Mouse (Mus musculus) heart, embryonic 15.5 days (tissue): ENCODE measurements around the gene Llcfc1. TPM values are rescaled to one million over a fixed set of nuclear protein-coding genes. Genes with fewer than 3 reads are reported as not detected.

ENCODE experiments used
- ATAC-seq: fragments of 200-750 bp; cut with Nextera tagmentation; replicated peaks from 2 replicates; pipeline ENCODE4 v1.8.0; 2017; ENCODE audit warnings: low read depth, moderate TSS enrichment; ENCODE audit not compliant: insufficient number of reproducible peaks, insufficient read depth, low FRiP score
- H3K27ac ChIP-seq: fragments of 300-500 bp; sonication (generic); 2 replicates; pipeline ENCODE4 v1.5.1; 2015; ENCODE audit warnings: mild to moderate bottlenecking, inconsistent platforms
- H3K27me3 ChIP-seq: fragments of 300-500 bp; sonication (generic); 2 replicates; pipeline ENCODE4 v1.6.1; 2015; ENCODE audit warnings: inconsistent platforms
- H3K36me3 ChIP-seq: fragments of 300-500 bp; sonication (generic); 2 replicates; pipeline ENCODE4 v1.6.1; 2015; ENCODE audit warnings: mild to moderate bottlenecking, inconsistent platforms
- H3K4me1 ChIP-seq: fragments of 300-500 bp; sonication (generic); replicated peaks from 2 replicates; pipeline ENCODE4 v1.6.1; 2015; ENCODE audit warnings: inconsistent platforms
- H3K4me2 ChIP-seq: fragments of 300-500 bp; sonication (generic); 2 replicates; pipeline ENCODE4 v1.6.1; 2015; ENCODE audit warnings: inconsistent platforms, mild to moderate bottlenecking, moderate library complexity
- H3K4me3 ChIP-seq: fragments of 300-500 bp; sonication (generic); 2 replicates; pipeline ENCODE4 v1.5.1; 2015; ENCODE audit warnings: mild to moderate bottlenecking, inconsistent platforms
- H3K9ac ChIP-seq: fragments of 300-500 bp; sonication (generic); 2 replicates; pipeline ENCODE4 v1.6.1; 2015; ENCODE audit warnings: mild to moderate bottlenecking, inconsistent platforms
- H3K9me3 ChIP-seq: fragments of 300-500 bp; sonication (generic); replicated peaks from 2 replicates; pipeline ENCODE4 v1.6.1; 2016; ENCODE audit warnings: inconsistent platforms
- WGBS: fragments of 180-500 bp; shearing (Covaris S2); methylation state at CpG from one replicate; pipeline ENCODE4 v1.1.7; 2015; ENCODE audit warnings: mixed read lengths; 5-methylcytosine and 5-hydroxymethylcytosine counted together
- polyA plus RNA-seq: library from polyadenylated mRNA; unstranded; fragments of >200 nt; fragmentation: Nextera tagmentation; extraction: Ambion mirVana; gene quantifications from 2 replicates; pipeline ENCODE4 v1.2.1, GENCODE M21; 2015

The Llcfc1 gene
- polyA plus RNA-seq, 1 experiment from 2014 or later, result not detected

- Histone ChIP-seq H3K9me3 (no peaks in the 10 kb centered on the region), H3K4me1 (no peaks in the 10 kb centered on the region), H3K4me2 (no peak within 1 kb of the TSS), H3K9ac (no peak within 1 kb of the TSS), H3K36me3 (no peaks in the 10 kb centered on the region), H3K27ac (no peak within 1 kb of the TSS), H3K27me3 (no peaks in the 10 kb centered on the region), H3K4me3 (no peak within 1 kb of the TSS)
- no peak for ATAC-seq
- WGBS, result 15% methylated on average over 1 of the region's 1 CpGs
Observed at GRCm38 (mm10) chr6:41704123-41704522, 19.9 kb downstream of the Llcfc1 start, which contains the start of gene Kel. Gene Kel, minus strand, starts transcription at chr6:41704339.

DNA sequence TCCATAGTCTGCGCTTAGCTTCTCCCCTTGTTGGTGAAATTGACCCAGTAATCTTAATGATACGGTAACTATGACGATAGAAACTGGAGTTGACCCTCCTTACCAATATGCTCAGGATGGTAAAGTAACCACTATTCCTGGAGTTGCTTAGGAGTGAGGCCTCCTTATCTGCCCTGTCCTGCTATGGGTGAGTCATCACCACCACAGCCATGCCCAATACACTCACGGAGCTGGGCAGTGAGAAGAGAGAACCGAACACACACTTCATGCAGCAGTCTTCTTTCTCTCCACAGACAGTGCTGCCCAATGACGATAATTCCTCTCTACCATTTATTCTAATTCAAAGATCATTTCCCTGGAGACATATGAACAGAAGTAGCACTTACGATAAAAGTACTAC lies 22.0 kb downstream of the Llcfc1 start:
- no peak overlapping the region for H3K4me3 ChIP-seq
- H3K4me2 ChIP-seq, result no peak overlapping the region
- 79% methylated on average over 7 of the region's 7 CpGs for WGBS
- no peaks in the 10 kb centered on the region for H3K36me3 ChIP-seq
- no peaks in the 10 kb centered on the region for H3K9me3 ChIP-seq
- no peak overlapping the region for H3K27ac ChIP-seq
- no peaks in the 10 kb centered on the region for H3K4me1 ChIP-seq
- no peak overlapping the region for H3K9ac ChIP-seq
- ATAC-seq, result no peak
- H3K27me3 ChIP-seq, result no peaks in the 10 kb centered on the region

DNA sequence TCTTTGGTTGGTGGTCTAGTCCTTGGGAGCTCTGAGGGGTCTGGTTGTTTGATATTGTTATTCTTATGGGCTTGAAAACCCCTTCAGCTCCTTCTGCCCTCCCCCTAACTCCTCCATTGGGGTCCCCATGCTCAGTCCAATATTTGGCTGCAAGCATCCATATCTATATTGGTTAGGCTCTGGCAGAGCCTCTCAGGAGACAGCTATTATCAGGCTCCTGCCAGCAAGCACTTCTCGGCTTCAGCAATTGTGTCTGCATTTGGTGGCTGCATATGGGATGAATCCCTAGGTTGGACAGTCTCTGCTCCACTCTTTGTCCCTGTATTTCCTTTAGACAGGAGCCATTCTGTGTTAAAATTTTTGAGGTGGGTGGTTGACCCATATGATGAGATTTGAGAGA lies 26.1 kb downstream of the Llcfc1 start:
- no peaks in the 10 kb centered on the region for H3K4me1 ChIP-seq
- H3K4me2 ChIP-seq, result no peak overlapping the region
- no peak overlapping the region for H3K4me3 ChIP-seq
- no peak overlapping the region for H3K9ac ChIP-seq
- no peak for ATAC-seq
- no peaks in the 10 kb centered on the region for H3K9me3 ChIP-seq
- WGBS, result 48% methylated on average over 1 of the region's 1 CpGs
- no peaks in the 10 kb centered on the region for H3K36me3 ChIP-seq
- H3K27me3 ChIP-seq, result no peaks in the 10 kb centered on the region
- H3K27ac ChIP-seq, result no peak overlapping the region

DNA sequence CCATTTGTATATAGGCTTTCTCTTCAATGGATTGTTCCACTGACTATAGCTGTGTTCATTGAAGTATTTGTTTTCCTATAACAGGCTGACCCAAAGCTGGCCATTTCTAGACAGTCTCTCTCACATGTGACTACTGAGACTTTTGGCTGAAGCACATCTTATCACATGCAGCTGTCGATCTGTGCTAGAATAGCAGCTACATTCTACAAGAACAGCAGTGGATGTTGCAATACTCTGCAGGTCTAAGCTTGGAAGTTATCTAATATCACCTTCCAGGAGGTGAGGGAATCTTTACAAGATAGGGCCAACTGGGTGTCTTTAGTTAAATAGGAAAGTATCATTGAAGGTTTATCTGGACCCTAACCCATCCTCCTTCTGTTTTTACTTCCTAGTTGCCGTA lies 37.2 kb downstream of the Llcfc1 start:
- H3K4me2 ChIP-seq, result no peak overlapping the region
- H3K9ac ChIP-seq, result no peak overlapping the region
- H3K36me3 ChIP-seq, result no peaks in the 10 kb centered on the region
- no peaks in the 10 kb centered on the region for H3K9me3 ChIP-seq
- H3K4me1 ChIP-seq, result no peaks in the 10 kb centered on the region
- no peaks in the 10 kb centered on the region for H3K27me3 ChIP-seq
- H3K27ac ChIP-seq, result no peak overlapping the region
- ATAC-seq, result no peak
- H3K4me3 ChIP-seq, result no peak overlapping the region
- WGBS, result 65% methylated on average over 2 of the region's 2 CpGs

DNA sequence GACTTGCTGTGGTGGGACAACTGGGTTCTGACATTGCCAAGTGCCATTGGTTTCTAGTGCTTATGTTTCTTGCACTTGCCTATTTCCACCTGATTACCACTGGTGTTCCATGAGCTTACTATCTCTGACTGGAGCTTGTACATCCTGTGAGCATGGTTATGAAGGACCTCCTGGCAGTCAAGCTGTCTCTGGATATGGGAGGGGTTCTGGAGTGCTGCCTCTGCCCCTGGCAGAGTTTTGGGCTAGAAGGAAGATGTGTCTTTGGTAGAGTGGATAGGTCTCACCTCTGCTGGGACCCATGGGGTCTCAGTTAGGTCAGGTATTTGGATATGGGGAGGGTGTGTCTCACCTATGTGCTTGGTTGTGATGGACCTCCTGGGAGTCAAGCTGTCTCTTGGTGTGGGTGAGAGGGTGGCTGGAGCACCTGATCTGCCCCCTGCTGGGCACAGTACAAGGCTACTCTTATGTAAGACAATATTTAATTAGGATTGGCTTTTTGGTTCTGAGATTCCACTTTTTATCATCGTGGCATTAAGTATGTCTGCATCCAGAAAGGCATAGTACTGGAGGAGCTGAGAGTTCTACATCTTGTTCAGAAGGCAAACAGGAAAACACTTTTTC lies 43.9 kb downstream of the Llcfc1 start:
- Histone ChIP-seq H3K4me1 (no peaks in the 10 kb centered on the region), H3K27me3 (no peaks in the 10 kb centered on the region), H3K9me3 (no peaks in the 10 kb centered on the region), H3K4me3 (no peak overlapping the region), H3K9ac (no peak overlapping the region), H3K36me3 (no peaks in the 10 kb centered on the region), H3K4me2 (no peak overlapping the region), H3K27ac (no peak overlapping the region)
- ATAC-seq, result no peak
- 62% methylated on average over 1 of the region's 1 CpGs for WGBS

GRCm38 (mm10) chr6:41734719-41735470 lies 50.7 kb downstream of the Llcfc1 start:
- H3K27me3 ChIP-seq, result no peaks in the 10 kb centered on the region
- WGBS, result 78% methylated on average over 5 of the region's 5 CpGs
- no peak overlapping the region for H3K4me3 ChIP-seq
- H3K4me2 ChIP-seq, result no peak overlapping the region
- H3K4me1 ChIP-seq, result no peaks in the 10 kb centered on the region
- H3K9me3 ChIP-seq, result no peaks in the 10 kb centered on the region
- no peaks in the 10 kb centered on the region for H3K36me3 ChIP-seq
- H3K9ac ChIP-seq, result no peak overlapping the region
- no peak for ATAC-seq
- H3K27ac ChIP-seq, result no peak overlapping the region

Other genes with a start within 250 kb of the Llcfc1 start
- gene Gm10334, start 238.3 kb upstream of the Llcfc1 start, polyA plus RNA-seq, result not detected in 2 replicates
- gene Prss1, start 225.5 kb upstream of the Llcfc1 start, polyA plus RNA-seq, result not detected in 2 replicates
- not detected in 2 replicates for gene Prss2, start 162.6 kb upstream of the Llcfc1 start, polyA plus RNA-seq
- 5.2 and 8.5 TPM in 2 replicates for gene Ephb6, start 78.9 kb upstream of the Llcfc1 start, polyA plus RNA-seq
- gene Trpv6, start 48.0 kb upstream of the Llcfc1 start, polyA plus RNA-seq, result 0.11 TPM in 1 of 2 replicates, not detected in the other
- not detected in 2 replicates for gene Trpv5, start 3.7 kb upstream of the Llcfc1 start, polyA plus RNA-seq
- 2.3 and 4.7 TPM in 2 replicates for gene Kel, start 19.9 kb downstream of the Llcfc1 start, polyA plus RNA-seq
- not detected in 2 replicates for gene Olfr459, start 90.7 kb downstream of the Llcfc1 start, polyA plus RNA-seq
- not detected in 2 replicates for gene Pip, start 163.1 kb downstream of the Llcfc1 start, polyA plus RNA-seq
- gene Sval2, start 168.6 kb downstream of the Llcfc1 start, polyA plus RNA-seq, result not detected in 2 replicates